Mouse (Mus musculus): Measurements from ENCODE around the gene Snx12. TPM values are rescaled to one million over a fixed set of nuclear protein-coding genes. Genes with fewer than 3 reads are reported as not detected.
"Not testable (repeated sequence)": the region's sequence is repeated elsewhere in the genome, so short reads cannot be mapped to it uniquely, and the experiment has no call there.

Gene Snx12
- polyA plus RNA-seq, 1 experiment from 2014 or later = 51.1 TPM

DNA sequence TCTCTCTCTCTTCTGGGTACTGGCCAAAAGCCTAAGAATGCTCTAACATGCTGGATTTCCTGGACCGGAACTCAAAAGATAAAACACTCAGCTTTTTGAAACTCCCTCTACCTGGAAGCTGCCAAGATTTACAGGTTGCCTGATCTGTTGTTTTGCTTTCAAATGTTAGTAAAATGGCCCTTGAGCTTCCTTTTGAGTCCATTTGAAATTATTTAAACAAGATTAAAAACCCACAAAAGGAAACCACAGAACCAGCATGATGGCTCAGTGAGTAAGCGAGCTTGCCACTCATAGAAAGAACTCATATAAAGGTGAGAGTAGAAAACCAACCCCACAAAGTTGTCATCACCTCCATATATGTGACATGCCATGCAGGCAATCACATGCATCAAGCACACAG lies 93.8 kb downstream of the Snx12 start:
- no peak for ATAC-seq
- H3K4me2 ChIP-seq (replicated peaks) = no peak overlapping the region
- H3K9me3 ChIP-seq = no peaks in the 10 kb centered on the region
- WGBS = 76% methylated on average over 2 of the region's 2 CpGs
- H3K9ac ChIP-seq = no peak overlapping the region
- H3K4me1 ChIP-seq (replicated peaks) = no peaks in the 10 kb centered on the region
- no peaks in the 10 kb centered on the region for H3K27me3 ChIP-seq (replicated peaks)
- H3K27ac ChIP-seq = no peak overlapping the region
- H3K36me3 ChIP-seq = no peaks in the 10 kb centered on the region
- no peak overlapping the region for H3K4me3 ChIP-seq (replicated peaks)

DNA sequence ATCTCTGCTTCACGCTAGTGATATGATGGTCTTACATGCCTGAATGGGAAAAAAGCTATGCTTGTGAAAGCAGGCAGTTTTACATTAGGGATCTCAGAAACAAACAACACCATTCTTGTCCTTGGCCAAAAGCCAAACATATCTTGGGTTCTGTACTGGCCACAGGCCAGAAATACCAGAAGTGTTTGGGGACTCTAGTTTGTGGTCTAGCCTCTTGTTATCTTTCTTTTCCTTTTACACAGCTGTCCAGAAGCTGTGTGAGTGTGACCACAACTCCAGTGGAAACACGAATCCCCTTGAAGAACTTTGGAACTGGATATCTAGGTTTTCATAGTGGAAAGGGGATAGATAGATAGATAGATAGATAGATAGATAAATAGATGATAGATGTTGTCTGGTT lies 95.4 kb downstream of the Snx12 start:
- ATAC-seq = no peak
- no peak overlapping the region for H3K9ac ChIP-seq
- H3K9me3 ChIP-seq = no peaks in the 10 kb centered on the region
- no peaks in the 10 kb centered on the region for H3K36me3 ChIP-seq
- H3K27ac ChIP-seq = no peak overlapping the region
- 50% methylated on average over 2 of the region's 2 CpGs for WGBS
- no peaks in the 10 kb centered on the region for H3K4me1 ChIP-seq (replicated peaks)
- H3K27me3 ChIP-seq (replicated peaks) = no peaks in the 10 kb centered on the region
- H3K4me3 ChIP-seq (replicated peaks) = no peak overlapping the region
- H3K4me2 ChIP-seq (replicated peaks) = no peak overlapping the region

DNA sequence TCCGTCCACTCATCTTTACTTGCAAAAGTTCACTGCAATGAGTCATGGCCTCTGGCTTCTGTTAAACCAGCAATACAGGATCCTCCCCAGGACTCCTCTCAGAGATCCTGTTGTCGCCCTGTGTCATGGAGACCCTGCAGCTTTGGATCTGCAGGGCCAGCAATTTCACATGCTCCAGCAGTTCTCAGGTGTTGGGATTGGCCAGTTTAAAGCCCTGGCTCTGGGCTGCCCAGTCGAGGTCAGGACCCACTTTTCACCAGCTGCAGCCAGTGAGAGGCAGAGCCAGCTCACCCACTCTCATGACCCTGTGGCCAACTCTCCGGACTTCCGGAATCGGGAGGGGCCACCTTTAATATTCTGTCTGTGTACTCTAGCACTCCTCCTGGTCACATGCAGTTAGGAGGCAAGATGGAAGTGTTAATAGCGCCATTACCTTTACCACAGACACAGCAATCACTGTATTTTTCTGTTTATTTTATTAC lies 95.8 kb downstream of the Snx12 start:
- no peak overlapping the region for H3K27ac ChIP-seq
- no peaks in the 10 kb centered on the region for H3K4me1 ChIP-seq (replicated peaks)
- H3K27me3 ChIP-seq (replicated peaks) = no peaks in the 10 kb centered on the region
- H3K4me3 ChIP-seq (replicated peaks) = no peak overlapping the region
- ATAC-seq = peak; percentile 71
- WGBS = 51% methylated on average over 7 of the region's 7 CpGs
- no peaks in the 10 kb centered on the region for H3K36me3 ChIP-seq
- H3K9ac ChIP-seq = no peak overlapping the region
- H3K9me3 ChIP-seq = no peaks in the 10 kb centered on the region
- no peak overlapping the region for H3K4me2 ChIP-seq (replicated peaks)

DNA sequence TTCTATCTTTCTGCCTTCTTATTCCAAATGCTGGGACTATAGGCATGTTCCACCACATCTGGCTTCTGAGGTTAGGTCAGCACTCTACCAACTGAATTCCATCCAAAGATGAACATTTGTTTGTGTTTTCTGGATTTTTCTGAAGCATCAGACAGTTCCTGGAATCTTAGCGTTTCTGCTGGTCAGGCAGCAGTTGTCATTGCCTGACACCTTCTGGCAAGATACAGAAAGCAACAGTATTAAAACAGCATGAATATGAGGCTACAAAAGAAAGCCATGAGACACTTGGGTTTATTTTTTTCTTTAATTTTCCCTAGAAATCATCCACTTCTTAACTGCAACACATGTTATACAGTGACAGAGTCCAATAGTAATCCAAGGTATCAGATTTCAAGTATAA lies 101.8 kb downstream of the Snx12 start:
- H3K4me2 ChIP-seq (replicated peaks) = no peak overlapping the region
- 55% methylated on average over 1 of the region's 1 CpGs for WGBS
- ATAC-seq = no peak
- no peaks in the 10 kb centered on the region for H3K9me3 ChIP-seq
- H3K4me1 ChIP-seq (replicated peaks) = no peaks in the 10 kb centered on the region
- H3K36me3 ChIP-seq = no peaks in the 10 kb centered on the region
- H3K9ac ChIP-seq = no peak overlapping the region
- H3K27me3 ChIP-seq (replicated peaks) = no peaks in the 10 kb centered on the region
- H3K4me3 ChIP-seq (replicated peaks) = no peak overlapping the region
- no peak overlapping the region for H3K27ac ChIP-seq

DNA sequence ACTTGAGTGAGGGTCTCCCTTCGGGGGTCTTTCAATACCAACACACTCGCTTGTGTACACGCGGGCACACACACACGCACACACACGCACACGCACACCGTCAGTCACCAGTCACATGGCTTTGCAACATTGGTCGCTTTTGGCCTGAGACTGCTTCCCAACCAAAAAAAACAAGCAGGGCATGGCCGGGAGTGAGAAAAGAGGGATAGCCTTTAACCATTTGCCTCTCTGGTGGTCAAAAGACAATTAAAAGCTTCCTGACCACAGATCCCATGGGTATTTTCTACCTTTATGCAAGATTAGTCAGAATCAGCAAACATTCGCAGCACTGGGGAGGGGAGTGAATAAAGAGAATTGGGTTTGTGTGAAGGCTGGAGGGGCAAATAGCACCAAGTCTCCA lies 136.4 kb downstream of the Snx12 start, which contains the start of gene Slc7a3:
TSS of gene Slc7a3 (minus strand) at position 101 of the 400 bp plus-strand sequence.
- Histone ChIP-seq H3K9me3 (no peaks in the 10 kb centered on the region), H3K27me3 (replicated peaks) (0 out of 2 replicates have a peak, but pooled peaks cover 6% of the 10 kb centered on the region), H3K4me3 (replicated peaks) (peak within 1 kb of the TSS; percentile 24), H3K9ac (no peak within 1 kb of the TSS), H3K4me2 (replicated peaks) (peak within 1 kb of the TSS; percentile 56), H3K27ac (no peak within 1 kb of the TSS), H3K36me3 (no peaks in the 10 kb centered on the region), H3K4me1 (replicated peaks) (no peaks in the 10 kb centered on the region)
- no peak for ATAC-seq
- WGBS = 39% methylated on average over 11 of the region's 11 CpGs

DNA sequence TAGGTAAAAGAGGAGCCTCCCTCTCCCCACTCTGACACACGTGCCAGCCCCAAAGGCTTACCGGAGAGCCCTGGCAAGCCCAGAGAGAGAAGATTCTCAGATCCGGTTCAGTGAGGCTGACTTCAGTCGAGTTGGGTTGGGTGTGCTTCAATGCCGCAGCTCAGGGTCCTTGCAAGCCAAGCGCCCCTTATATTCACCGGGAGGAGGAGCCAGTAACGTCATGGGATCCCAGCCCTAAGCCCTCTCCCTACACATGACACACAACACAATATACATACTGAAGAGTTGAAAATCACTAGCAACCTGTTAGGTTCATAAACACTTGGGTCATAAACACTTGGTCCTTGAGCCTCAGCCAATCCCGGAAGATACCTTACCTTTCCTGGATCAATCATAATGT lies 137.2 kb downstream of the Snx12 start:
- not testable (repeated sequence) for H3K9ac ChIP-seq; H3K36me3 ChIP-seq; H3K9me3 ChIP-seq; H3K27me3 ChIP-seq (replicated peaks); H3K4me1 ChIP-seq (replicated peaks); H3K27ac ChIP-seq; ATAC-seq
- 28% methylated on average over 9 of the region's 9 CpGs for WGBS
- Histone ChIP-seq H3K4me2 (replicated peaks) (peak overlapping the region; percentile 56), H3K4me3 (replicated peaks) (peak overlapping the region; percentile 24)

DNA sequence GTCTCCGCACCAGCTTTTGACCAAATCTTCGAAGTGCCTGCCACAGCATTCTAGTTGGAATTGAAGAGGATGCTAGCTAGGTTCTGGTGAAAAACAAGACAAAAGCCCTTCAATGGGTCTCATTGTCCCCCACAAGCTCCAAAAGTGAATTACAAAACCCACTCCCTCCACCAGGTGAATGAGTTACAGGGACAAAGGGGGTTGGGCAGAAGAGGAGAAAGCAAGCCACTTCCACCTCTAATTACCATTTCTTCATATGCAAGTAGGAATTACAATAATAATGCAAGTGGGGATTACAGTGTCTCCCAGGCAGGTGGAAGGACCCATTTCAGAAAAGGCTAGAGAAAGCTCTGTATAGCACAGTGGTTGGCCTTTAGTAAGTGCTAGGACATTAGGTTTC lies 138.2 kb downstream of the Snx12 start:
- WGBS = 73% methylated on average over 2 of the region's 2 CpGs
- no peak overlapping the region for H3K9ac ChIP-seq
- no peak for ATAC-seq
- no peak overlapping the region for H3K27ac ChIP-seq
- no peaks in the 10 kb centered on the region for H3K36me3 ChIP-seq
- no peaks in the 10 kb centered on the region for H3K9me3 ChIP-seq
- H3K4me3 ChIP-seq (replicated peaks) = no peak overlapping the region
- H3K27me3 ChIP-seq (replicated peaks) = 0 out of 2 replicates have a peak, but pooled peaks cover 6% of the 10 kb centered on the region
- H3K4me1 ChIP-seq (replicated peaks) = no peaks in the 10 kb centered on the region
- peak overlapping the region; percentile 56; the same call in 1 of the 2 replicates for H3K4me2 ChIP-seq (replicated peaks)

DNA sequence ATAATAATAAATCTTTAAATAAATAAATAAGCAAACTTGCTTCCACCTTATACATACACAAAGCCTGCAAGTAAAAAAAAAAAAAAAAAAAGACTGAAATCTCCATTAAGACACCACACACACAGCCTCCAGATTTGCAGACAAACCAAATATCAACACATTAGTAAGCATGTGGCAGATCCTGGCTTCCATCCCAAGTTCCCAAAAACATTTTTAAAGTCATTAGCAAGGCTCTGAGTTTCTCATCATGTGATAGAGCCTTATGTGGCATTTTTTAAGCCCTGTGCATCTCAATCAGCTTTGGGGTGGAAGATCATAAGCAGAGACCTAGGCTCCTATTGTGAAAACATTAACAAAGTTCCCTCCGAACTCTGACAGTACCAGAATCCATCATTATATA lies 157.1 kb downstream of the Snx12 start:
- Histone ChIP-seq H3K4me1 (replicated peaks) (no peaks in the 10 kb centered on the region), H3K27ac (no peak overlapping the region), H3K36me3 (no peaks in the 10 kb centered on the region), H3K4me2 (replicated peaks) (no peak overlapping the region), H3K9me3 (no peaks in the 10 kb centered on the region), H3K9ac (no peak overlapping the region), H3K4me3 (replicated peaks) (no peak overlapping the region), H3K27me3 (replicated peaks) (no peaks in the 10 kb centered on the region)
- WGBS = 76% methylated on average over 1 of the region's 1 CpGs
- ATAC-seq = no peak

DNA sequence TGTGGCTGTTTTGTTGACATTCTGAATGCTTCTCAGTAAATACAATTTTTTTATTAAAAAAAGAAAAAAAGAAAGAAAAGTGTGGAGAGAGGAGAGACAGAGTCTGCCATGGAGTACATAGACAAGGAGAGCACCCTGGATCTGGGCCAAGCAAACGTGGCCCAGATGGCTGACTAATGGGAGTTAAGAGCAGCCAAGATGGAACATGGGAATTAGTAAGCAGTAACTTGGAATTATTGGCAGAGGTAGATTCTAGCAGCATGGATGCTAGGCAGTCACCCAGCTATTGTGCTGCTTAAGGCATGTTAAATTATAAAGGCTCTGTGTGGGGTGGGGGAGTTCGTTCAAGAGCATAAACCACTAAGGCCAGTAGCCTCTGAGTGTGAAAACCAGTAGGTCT lies 158.9 kb downstream of the Snx12 start:
- no peak overlapping the region for H3K27ac ChIP-seq
- WGBS = 52% methylated on average over 2 of the region's 2 CpGs

DNA sequence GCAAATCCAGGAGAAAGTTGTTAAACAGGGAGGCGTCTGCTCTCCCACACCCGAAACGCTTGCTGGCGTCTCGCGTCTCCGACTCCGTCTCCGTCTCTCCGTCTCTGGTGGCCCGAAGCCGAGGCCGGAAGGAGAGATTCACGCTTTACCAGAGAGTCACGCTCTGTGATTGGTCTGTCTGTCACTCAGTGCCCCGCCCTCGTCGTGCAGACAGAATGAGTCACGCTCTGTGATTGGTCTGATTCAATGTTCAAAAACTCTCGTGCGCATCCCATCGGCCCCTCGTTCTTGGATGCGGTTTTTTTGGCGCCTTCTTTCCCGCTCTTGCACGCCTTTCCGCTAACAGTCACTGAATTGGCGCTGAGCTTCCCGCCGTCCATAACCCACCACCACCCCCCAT lies 162.8 kb downstream of the Snx12 start, which contains the start of gene Tex11:
TSS of gene Tex11 (minus strand) at position 127 of the 400 bp plus-strand sequence.
- WGBS = 83% methylated on average over 31 of the region's 31 CpGs
- H3K9ac ChIP-seq = no peak within 1 kb of the TSS
- H3K9me3 ChIP-seq = no peaks in the 10 kb centered on the region
- ATAC-seq = no peak
- no peak within 1 kb of the TSS for H3K4me2 ChIP-seq (replicated peaks)
- H3K27me3 ChIP-seq (replicated peaks) = no peaks in the 10 kb centered on the region
- H3K4me1 ChIP-seq (replicated peaks) = no peaks in the 10 kb centered on the region
- no peak within 1 kb of the TSS for H3K4me3 ChIP-seq (replicated peaks)
- H3K27ac ChIP-seq = no peak within 1 kb of the TSS
- no peaks in the 10 kb centered on the region for H3K36me3 ChIP-seq

More for the DNA sequence above, 158.9 kb downstream of the Snx12 start:
- H3K9me3 ChIP-seq = no peaks in the 10 kb centered on the region
- no peak overlapping the region for H3K9ac ChIP-seq
- no peaks in the 10 kb centered on the region for H3K4me1 ChIP-seq (replicated peaks)
- H3K4me3 ChIP-seq (replicated peaks) = no peak overlapping the region
- ATAC-seq = no peak
- no peak overlapping the region for H3K4me2 ChIP-seq (replicated peaks)
- no peaks in the 10 kb centered on the region for H3K36me3 ChIP-seq
- no peaks in the 10 kb centered on the region for H3K27me3 ChIP-seq (replicated peaks)

Other genes starting within 250 kb of the Snx12 start
- gene Tex11, start 162.9 kb downstream of the Snx12 start, polyA plus RNA-seq (2015; fragmentation: Nextera tagmentation; extraction: Ambion mirVana) = 0.14 and 0.23 TPM in 2 replicates
- gene Slc7a3, start 136.5 kb downstream of the Snx12 start, polyA plus RNA-seq (2015; fragmentation: Nextera tagmentation; extraction: Ambion mirVana) = 1.5 and 1.6 TPM in 2 replicates
- gene Foxo4, start 32.0 kb upstream of the Snx12 start, polyA plus RNA-seq (2015; fragmentation: Nextera tagmentation; extraction: Ambion mirVana) = 1.6 and 1.9 TPM in 2 replicates
- not detected in 2 replicates for gene Gm614, start 41.4 kb upstream of the Snx12 start, polyA plus RNA-seq (2015; fragmentation: Nextera tagmentation; extraction: Ambion mirVana)
- 12.5 and 12.8 TPM in 2 replicates for gene Il2rg, start 45.7 kb upstream of the Snx12 start, polyA plus RNA-seq (2015; fragmentation: Nextera tagmentation; extraction: Ambion mirVana)
- not detected in 2 replicates for gene Gm20489, start 46.5 kb upstream of the Snx12 start, polyA plus RNA-seq (2015; fragmentation: Nextera tagmentation; extraction: Ambion mirVana)
- 22.8 and 25.3 TPM in 2 replicates for gene Med12, start 51.5 kb upstream of the Snx12 start, polyA plus RNA-seq (2015; fragmentation: Nextera tagmentation; extraction: Ambion mirVana)
- 4.4 and 4.8 TPM in 2 replicates for gene Nlgn3, start 76.6 kb upstream of the Snx12 start, polyA plus RNA-seq (2015; fragmentation: Nextera tagmentation; extraction: Ambion mirVana)
- 59.2 and 77.1 TPM in 2 replicates for gene Gjb1, start 153.8 kb upstream of the Snx12 start, polyA plus RNA-seq (2015; fragmentation: Nextera tagmentation; extraction: Ambion mirVana)
- gene Zmym3, start 198.3 kb upstream of the Snx12 start, polyA plus RNA-seq (2015; fragmentation: Nextera tagmentation; extraction: Ambion mirVana) = 20.4 and 21.2 TPM in 2 replicates
- gene Nono, start 206.8 kb upstream of the Snx12 start, polyA plus RNA-seq (2015; fragmentation: Nextera tagmentation; extraction: Ambion mirVana) = 324 and 340 TPM in 2 replicates
- 0.73 and 1.6 TPM in 2 replicates for gene Itgb1bp2, start 226.5 kb upstream of the Snx12 start, polyA plus RNA-seq (2015; fragmentation: Nextera tagmentation; extraction: Ambion mirVana)

All from intestine, embryonic 15.5 days (tissue).